Mouse (Mus musculus) thymus, postnatal 25 days (tissue): ENCODE measurements around the gene Fus.
"Not testable (repeated sequence)": the region's sequence is repeated elsewhere in the genome, so short reads cannot be mapped to it uniquely, and the experiment has no call there.

Experiments
- DNase-seq: peaks from one replicate; pipeline ENCODE4 v3.0.0; 2022

Fus gene

DNA sequence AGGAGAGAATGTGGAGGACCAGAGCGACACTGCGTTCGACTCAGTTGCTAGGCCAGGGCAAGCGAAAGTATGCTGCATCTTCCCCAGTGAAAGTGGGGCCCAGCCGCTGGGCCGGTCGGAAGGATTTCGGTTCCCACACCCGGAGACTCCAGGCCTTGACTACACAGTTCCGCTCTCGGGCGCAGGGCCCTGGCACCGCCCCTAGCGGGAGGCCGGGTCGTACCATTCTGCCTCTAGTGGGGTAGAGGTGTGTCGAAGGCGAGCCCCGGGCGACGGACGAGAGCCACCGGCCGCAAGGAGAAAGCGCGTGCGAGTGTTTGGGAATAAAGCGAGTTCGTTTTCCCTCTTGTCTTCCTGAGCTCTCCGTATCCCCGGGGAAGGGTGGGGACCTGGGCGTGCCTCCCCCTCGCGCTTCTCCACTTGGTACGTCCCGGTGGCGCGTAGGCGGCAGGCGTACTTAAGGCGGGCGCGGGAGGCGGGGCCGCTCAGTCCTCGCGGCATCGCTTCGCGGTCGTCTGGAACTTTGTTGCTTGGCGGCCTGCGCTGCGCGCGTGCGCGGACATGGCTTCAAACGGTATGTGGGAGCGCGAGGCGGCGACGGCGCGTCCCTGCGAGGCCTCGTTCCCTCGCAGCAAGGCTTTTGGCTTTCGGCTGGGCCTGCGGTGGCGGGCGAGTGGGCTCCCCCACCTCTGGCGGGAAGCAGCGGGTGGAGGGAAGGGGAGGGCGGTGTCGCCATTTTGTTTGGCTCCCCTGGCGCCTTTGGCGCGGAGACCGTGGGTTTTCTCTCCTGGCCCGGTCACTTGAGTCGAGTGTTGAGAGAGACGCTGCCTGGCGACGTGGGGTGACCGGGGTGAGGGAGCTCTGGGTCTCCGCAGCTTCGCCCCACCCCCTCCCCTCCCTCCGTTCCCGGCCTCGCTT is at the start of gene Fus:
Gene Fus, plus strand, starts transcription at position 454 of the 918 bp plus-strand sequence.
- DNase-seq, result peak; percentile 95

DNA sequence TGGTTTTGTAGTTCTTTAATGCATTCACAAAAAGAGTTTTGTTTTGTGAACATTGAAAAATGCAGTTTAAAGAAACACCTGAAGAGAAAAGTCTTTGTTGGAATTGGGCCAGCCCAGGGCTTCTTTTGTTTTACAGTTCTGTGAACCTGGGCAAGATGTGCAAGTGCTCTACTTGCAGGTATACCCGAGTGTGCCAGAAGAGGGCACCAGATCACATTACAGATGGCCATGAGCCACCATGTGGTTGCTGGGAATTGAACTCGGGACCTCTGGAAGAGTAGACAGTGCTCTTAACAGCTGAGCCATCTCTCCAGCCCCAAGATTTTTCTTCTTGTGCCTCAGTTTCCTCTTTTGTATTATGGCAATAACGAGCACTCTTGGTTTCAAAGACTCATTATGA is 49.1 kb upstream of the Fus start:
- DNase-seq, result peak; percentile 78

DNA sequence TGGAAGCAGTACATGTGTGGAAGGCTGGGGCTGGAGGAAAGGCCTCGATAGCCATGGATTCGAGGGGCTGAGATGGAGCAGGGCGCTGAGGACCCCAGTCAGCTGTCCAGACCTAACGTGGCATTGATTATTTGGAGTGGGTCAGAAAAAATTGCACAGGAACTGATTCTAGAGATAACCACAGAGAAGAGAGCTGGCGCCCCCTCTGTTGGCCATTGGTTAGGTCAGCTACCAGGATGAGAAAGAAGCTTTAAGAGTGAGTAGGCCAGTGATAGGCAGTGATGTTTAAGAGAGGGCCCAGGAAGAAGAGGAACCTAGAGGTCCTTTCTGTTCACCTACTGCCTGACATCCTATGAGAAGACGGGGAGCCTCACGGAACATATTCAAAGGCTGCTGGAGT is 48.0 kb upstream of the Fus start:
- peak; percentile 33 for DNase-seq

DNA sequence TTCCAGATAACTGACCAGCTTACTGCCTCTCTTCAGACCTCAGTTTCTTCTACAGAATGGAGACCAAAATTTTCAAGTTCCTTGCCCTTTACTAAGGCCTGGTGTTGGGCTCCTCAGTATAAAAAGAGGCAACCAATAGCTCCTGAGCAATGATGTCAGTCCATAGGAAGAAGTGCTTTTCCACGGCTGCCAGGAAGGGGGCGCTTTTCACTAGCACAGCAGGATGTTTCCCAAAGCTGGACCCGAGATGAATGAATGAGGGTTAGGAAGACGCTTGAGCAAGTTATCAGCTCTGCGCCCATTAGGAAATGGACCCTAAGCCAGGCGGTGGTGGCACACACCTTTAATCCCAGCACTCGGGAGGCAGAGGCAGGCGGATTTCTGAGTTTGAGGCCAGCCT is 45.7 kb upstream of the Fus start:
- DNase-seq, result peak; percentile 37

DNA sequence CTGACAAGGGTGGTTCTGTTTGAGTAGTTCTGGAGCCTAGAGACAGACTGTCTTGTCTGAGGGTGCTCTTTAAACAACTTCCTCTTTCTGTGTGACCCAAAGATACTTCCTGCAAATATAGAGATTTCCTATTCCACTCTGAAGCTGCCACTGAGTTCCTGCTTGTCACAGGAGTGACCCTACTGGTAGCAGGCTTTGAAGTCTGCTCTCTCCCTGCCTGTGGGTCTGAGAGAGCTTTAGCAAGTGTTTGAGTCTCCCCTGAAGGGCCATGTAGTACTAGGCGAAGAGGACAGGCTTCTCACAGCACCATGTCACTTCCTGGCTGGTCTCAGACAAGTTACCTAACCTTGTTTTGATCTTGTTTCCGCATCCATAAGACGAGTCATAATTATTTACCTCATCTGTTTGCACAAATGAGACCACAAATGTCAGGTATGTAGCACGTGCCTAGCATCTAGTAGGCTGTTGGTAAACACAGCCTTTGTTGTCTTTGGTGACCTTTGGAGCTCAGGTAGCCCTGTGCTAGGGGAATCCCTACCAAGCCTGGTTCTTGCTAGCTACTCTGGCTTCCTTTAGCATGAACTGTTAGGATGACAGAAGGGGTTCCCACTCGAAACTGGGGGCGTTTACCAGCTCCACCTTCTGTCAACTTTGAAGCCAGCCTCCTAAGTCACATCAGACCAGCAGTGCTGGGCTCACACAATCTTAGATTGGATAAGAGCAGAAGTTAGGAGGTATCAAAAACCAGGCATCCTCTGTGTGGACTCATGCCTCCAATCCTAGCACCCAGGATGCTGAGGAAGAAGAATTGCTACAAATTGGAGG is 44.6 kb upstream of the Fus start:
- DNase-seq, result no peak

DNA sequence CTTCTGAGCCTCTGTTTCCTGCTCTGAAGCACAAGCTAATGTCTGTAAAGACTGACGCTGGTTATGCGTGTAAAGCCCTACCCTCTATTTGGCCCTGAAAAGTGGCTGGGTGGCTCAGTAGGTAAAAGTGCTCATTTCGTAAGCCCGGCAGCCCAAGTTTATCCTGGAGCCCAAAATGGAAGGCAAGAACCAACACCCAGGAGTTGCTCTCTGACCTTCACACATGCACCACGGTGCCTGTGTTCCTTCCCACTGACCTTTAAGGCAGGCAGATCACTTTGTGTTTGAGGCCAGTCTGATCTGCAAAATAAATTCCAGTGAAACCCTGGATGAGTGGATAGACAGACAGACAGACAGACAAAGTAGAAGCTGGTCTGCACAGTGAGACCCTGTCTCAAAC is 43.5 kb upstream of the Fus start:
- DNase-seq, result no peak

DNA sequence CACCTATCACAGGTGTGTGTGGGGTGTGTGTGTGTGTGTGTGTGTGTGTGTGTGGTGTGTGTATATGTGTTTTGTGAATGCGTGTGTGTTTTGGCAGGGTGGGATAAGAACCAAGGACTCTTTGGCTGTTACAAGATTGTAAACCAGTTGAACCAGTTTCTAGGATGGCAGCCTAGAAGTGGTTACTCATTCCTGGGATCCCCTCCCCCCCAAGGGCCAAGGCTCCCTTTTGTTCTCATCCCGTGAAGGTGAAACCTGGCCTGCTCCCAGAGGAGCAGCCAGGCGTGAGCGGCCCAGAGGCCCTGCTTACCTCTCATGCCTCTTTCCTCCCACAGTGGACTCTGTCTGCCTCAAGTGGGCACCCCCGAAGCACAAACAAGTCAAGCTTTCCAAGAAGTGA is 42.0 kb upstream of the Fus start:
- DNase-seq, result no peak

DNA sequence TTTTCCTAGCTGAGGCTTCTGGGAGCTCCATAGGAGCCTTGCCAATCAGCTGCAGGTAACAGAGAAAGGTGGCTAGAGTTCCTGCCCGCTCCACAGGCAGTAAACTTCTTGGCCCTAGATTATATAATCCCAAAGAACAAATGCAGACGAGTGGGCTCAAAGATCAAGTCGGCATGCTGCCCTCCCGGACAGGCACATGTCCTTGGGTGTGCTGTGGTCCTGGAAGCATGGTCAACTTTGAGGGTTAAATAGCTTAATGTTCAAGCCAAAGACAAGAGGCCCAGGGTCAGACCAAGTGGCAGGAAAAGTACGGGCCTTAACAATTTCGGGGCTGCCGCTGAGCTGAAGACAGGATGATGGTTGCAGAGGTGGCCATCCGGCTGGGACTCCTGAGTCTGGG is 41.2 kb upstream of the Fus start:
- DNase-seq, result no peak

DNA sequence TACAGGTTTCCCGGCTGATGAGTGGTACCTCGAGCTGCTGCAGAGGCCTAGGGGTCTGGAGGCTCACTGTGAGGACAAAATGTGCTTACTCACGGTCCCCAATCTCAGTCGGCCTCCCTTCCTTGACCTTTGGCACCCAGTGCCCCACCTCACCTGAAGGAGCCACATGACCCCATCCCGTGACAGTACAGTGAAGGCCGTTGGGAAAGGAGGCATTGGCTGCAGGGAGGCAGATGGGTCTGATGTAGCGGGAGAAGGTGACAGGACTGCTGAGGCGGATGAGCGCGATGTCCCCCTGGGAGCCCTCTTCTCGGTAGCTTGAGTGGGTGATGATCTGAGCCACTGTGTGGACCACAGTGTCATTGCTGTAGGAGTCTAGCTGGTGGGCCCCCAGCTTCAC is 40.4 kb upstream of the Fus start:
- DNase-seq, result no peak

DNA sequence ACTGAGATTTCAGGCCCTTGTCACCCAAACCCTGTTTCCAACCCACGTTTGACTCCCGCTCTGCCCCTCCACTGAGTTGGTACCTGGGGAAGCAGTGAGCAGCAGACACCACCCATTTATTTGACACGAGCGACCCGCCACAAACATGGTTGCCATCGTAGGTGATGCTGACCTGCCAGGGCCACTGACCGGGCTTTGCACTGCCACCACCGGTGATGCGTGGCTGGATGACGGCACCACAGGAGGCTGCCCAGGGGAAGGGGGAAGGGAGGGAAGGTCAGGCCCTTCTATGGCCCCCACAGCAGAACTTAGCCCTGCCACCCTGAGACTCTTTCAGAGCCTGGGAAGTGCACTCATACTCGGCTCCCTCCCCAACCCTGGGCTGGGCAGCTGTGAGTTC is 39.5 kb upstream of the Fus start:
- DNase-seq, result no peak

DNA sequence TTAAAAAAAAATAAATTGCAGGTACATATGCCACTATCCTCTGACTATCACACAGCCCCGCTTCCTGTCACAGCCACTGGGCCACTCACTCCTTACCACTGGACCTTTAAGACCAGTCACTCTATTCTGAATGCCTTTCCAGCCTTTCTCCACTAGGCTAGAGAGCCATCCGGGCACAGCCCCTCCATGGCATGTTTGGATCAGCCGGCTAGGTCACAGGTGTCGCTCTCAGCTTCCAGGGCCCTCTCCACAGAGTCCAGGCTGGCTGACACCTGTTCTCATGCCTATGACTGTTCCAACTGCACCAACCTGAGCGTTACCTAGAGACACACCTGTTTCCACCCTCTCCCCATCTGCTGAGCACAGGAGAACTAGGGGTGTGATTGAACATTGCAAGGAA is 38.7 kb upstream of the Fus start:
- DNase-seq, result no peak

DNA sequence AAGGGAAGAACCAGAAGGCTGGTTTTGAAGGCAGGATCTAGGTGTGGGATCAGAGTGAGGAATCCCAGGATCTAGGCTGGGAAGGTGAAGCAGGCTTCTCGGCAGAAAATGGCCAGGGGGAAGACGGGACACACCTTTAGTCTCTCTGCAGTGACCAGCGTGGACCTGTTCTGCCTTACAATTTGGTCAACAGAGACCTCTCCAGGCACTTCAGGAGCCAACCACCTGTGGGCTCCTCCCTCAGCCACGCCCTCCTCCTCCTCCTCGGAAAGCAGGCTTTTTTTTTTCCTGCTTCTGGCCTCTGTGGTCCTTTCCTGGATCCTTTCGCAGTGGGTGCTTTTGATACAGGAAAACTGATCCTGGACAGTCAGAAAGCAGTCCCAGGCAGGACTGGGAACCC is 37.3 kb upstream of the Fus start, which contains the start of gene Prss8:
Gene Prss8, minus strand, starts transcription at position 182 of the 400 bp plus-strand sequence.
- no peak for DNase-seq

DNA sequence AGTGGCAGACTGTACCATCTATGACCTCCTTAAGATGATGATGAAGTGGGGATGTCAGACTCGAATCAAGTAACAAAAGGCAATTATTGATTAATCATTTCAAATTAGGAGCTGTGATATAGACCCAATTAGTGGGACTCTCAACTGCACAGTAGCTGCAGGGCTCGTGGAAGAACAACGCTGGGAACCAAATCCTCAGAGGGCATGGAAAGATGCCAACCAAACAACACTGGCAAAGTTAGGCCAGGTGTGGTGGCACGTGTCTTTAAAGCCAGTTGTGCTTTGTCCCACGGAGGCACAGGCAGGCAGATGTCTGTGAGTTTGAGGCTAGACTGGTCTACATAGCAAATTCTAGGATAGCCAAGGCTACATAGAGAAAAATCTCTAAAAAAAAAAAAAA is 36.6 kb upstream of the Fus start:
- no peak for DNase-seq

DNA sequence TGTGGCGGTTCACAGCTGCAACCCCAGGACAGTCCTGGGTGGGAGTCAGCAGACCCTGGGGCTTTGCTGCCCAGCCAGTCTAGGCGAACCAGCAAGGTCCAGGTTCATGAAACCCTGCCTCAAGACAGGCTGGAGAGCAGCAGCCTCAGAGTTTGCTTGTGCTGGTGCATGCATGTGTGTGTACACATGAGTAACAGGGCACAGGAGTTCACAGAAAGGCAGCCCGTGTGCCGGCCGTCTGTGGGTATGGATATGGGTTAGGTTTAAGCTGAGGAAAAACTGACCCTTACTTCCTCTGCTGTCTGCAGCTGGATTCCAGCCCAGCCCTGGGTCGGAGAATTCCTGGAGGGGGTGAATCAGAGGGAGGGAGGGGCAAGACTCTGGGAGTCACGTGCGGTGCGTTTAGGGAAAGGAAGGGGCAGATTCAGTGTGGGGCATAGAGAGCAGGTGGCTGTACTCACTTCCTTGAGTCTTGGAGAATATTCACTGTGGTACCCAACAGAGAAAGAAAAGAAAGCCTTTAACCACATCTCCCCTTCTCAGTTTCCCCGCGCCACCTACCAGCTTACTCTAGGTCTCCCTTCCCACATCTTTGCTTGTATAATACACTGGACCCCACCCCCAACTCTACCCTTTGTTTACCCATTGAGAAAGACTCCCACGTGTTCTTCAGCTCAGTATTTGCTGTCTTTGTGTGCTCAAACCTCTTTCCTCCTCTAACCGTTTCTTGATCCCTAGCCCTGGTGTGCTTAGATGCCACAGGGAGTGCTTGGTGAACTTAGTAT is 35.7 kb upstream of the Fus start:
- no peak for DNase-seq

DNA sequence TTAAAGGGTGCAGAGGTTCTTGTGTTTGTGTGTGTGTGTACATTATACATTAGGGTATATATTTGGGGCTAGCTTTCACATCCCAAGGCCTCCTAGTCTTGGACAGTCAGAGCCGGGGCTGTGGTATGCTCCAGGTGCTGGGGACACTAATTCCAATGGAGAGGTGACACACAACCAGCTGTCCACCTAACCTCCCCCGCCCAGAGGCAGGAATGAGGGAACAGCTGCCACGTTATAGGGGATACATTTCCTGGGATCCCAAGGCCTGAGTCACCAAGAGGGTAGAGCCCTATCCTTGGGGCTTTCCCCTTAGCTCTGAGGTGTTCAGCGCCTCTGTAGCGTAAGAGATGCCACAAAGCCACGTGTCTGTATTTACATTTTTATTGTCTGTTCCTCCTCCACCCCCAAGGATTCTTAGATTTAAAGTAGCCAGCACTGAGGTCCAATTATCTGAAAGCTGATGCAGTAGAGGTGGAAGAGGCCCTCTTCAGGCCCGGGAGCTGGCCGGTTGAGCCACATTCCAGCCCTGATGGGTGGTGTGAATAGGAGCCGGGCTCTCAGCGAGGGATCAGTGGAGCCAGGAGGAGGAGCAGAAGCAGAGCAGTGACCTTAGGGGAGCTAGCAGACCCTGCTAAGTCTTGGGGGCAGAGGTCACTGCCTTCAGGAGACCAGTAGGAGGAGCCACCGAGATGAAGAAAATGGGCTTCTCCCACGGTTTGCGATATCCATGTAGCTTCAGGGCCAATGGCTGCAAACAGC is 34.8 kb upstream of the Fus start:
- DNase-seq, result no peak

DNA sequence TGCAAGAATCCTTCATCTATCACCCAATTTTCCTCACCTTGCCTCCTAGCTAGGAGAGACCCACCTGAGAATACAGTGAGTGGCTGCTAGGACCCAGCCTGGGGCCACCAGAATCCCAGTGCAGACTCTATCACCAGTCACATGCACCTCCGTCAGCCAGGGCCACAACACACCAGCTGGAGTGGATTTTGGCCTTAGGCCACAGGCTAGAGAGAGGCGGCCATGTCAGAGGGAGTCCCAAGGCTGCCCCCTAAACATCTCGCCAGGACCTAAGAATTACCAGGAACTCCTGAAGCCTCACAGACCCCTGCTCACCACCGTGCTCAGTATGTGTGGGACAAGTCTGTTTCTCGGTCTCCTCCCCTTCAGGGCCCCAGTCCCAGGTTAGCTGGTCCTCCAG is 33.2 kb upstream of the Fus start:
- no peak for DNase-seq

DNA sequence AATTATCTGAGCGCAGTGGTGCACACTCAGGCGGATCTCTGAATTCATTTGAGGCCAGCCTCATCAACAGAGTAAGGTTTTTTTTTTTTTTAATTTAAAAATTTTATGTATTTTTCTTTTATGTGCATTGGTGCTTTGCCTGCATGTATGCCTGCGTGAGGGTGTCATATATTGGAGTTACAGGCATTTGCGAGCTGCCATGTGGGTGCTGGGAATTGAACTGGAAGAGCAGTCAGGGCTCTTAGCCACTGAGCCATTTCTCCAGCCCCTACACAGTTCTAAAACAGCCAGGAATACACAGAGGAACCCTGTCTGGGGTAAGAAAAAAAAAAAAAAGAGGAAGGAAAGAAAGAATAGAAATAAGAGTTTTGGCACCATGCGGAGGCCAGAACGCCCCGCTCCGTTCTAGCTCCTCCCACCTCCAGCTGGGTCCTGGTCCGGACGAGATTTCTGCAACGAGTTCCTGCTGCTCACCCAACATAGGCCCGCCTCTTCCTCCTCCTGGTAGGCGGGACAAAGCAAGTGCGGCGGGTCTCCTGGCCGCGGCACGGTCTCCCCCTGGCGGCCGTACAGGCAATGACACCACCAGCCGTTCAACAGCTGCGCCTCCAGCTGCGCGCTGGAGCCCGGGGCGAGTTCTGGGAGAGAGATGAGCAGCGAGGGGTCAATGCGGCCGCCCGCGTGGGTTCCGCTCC is 32.1 kb upstream of the Fus start:
- DNase-seq, result peak; percentile 97

DNA sequence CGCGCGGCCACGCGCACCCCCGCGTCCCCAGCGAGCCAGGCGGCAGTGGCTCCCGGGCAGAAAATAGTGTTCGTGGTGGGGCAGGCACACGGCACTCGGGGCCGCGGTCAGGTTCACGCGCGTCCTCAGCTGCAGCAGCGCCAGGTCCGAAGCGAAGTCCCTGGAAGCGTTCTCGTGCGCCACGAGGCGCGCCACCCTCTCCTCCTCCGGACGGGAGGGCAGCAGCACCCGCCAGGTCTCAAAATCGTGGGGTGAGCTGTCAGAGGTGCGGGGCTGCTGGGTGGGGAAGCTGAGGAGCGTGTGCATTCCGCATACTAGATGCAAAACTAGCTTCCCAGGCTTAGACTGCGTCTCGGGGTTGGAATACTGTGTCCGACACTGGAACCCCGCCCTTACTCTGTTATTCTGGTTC is 31.5 kb upstream of the Fus start:
- no peak for DNase-seq

DNA sequence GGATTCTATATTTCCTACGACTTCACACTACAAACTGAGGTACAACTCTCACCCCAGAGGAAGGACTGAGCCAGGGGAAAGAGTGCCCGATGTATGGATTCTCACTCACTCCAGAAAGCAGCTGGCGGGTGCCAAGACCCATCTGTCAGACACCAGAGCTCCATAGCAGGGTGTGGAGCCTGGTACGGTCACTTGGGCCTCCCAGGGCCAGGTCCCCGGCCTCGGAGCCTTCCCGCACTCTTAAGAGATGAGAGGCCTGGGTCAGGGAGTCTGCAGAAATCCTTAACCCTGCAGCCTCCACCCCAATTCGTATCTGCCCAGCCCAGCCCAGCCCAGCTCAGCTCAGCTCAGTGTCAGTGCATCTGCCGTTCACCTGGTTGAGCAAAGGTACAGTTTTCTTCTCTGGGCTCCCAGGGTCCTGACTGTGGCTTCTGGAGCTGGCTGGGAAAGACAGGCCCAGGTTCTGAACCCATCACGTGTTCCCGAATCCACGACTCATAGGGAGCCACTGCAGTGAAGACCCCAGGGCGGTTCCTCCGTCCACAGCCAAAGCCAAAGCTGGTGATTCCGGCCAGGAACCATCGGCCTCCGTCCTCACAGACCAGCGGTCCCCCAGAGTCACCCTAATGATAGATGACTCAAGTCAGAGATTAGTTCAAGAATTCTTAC is 30.9 kb upstream of the Fus start:
- DNase-seq, result no peak

DNA sequence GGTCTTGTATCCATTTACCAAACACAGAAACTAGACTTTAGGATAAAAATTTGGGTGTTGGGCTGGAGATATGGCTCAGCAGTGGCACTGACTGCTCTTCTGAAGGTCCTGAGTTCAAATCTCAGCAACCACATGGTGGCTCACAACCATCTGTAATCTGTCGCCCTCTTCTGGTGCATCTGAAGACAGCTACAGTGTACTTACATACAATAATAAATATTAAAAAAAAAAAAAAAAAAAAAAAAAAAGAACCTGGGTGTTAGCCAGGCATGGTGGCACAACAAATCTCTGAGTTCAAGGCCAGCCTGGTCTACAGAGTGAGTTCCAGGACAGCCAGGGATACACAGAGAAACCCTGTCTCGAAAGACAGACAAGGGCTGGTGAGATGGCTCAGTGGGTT is 25.2 kb upstream of the Fus start:
- not testable (repeated sequence) for DNase-seq

DNA sequence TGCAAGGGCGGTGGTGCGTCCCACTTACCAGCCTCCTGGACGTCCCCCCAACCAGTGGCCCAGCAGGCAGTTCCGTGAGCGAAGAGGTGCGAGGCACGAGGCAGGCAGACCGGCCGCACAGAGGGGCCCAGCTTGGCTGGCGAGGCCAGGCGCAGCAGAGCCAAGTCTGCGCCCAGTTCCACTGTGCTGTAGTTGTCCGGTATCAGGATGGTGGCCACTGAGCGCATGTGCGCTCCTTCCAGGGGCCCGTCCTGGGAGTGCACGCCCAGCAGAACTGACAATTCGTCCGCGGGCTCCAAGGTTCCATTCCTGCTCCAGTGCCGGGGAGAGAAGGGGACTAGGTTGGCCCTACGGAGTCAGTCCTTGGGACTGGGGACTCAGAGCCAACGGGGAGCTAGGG is 22.6 kb upstream of the Fus start:
- no peak for DNase-seq
